Mouse (Mus musculus) limb, embryonic 10.5 days (tissue): ENCODE measurements around the gene Rad51b. TPM values are rescaled to one million over a fixed set of nuclear protein-coding genes. Genes with fewer than 3 reads are reported as not detected.
A peak's percentile ranks its signal among the peaks of the same experiment; 100 is the strongest.

Source experiments
- DNase-seq: peaks from one replicate; pipeline ENCODE4 v3.0.0-alpha.2; 2017; ENCODE audit warnings: low spot score
- H3K27ac ChIP-seq: fragments of 300-500 bp; sonication (generic); 2 replicates; pipeline ENCODE4 v1.5.1; 2016; ENCODE audit warnings: mild to moderate bottlenecking
- H3K27me3 ChIP-seq: fragments of 300-500 bp; sonication (generic); 2 replicates; pipeline ENCODE4 v1.6.1; 2016; ENCODE audit warnings: low read depth, mild to moderate bottlenecking; ENCODE audit not compliant: poor library complexity, severe bottlenecking
- H3K36me3 ChIP-seq: fragments of 300-500 bp; sonication (generic); 2 replicates; pipeline ENCODE4 v1.6.1; 2016; ENCODE audit warnings: mild to moderate bottlenecking, moderate library complexity
- H3K4me1 ChIP-seq: fragments of 300-500 bp; sonication (generic); 2 replicates; pipeline ENCODE4 v1.6.1; 2016
- H3K4me3 ChIP-seq: fragments of 300-500 bp; sonication (generic); 2 replicates; pipeline ENCODE4 v1.5.1; 2016; ENCODE audit warnings: mild to moderate bottlenecking, moderate library complexity
- H3K9me3 ChIP-seq: fragments of 300-500 bp; sonication (generic); replicated peaks from 2 replicates; pipeline ENCODE4 v1.6.1; 2016; ENCODE audit warnings: mild to moderate bottlenecking
- WGBS: fragments of 180-500 bp; shearing (Covaris S2); methylation state at CpG from one replicate; pipeline ENCODE4 v1.1.7; 2016; 5-methylcytosine and 5-hydroxymethylcytosine counted together
- polyA plus RNA-seq: library from polyadenylated mRNA; unstranded; fragments of >200 nt; fragmentation: Nextera tagmentation; extraction: Ambion mirVana; gene quantifications from 2 replicates; pipeline ENCODE4 v1.2.1, GENCODE M21; 2016

Rad51b gene
- polyA plus RNA-seq, 1 experiment from 2014 or later, result 7.4 TPM

DNA sequence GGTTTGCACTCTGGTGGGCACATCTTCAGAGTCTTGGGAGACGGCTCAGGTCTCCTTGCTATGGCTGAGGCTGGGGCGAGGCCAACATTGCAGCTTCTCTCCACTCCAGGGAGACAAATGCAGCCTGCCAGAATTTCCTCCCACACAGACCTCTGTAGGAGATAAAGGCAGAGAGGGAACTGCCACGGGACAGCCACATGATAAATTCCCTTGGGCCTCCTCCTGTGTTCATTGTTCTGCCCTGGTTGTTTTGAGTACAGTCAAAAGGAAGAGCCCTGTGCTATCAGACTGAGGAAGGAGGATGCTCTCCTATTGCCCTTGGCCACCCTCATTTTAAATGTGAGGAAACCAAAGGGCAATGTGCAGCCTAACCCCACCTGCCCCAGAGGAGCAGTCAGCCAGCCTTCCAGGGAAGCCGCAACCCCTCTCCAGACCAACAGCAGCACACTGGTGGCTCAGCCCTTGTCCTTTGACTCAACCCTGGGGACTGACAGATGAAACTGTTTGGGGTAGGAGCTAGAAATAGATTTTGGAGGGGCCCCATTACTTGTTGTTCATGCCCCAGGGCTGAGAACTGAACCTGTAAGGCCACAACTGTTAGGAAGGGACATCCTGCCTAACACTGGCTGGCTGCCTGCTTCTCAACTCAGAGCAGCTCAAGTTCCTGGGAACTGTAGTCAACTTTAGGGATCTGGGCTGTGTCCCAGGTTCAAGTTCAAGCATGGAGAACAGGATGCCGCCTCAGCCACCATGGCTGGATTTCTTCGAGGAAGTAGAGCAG lies 541.3 kb downstream of the Rad51b start:
- no peaks in the 10 kb centered on the region for H3K36me3 ChIP-seq
- 65% methylated on average over 6 of the region's 6 CpGs for WGBS
- no peak for DNase-seq

DNA sequence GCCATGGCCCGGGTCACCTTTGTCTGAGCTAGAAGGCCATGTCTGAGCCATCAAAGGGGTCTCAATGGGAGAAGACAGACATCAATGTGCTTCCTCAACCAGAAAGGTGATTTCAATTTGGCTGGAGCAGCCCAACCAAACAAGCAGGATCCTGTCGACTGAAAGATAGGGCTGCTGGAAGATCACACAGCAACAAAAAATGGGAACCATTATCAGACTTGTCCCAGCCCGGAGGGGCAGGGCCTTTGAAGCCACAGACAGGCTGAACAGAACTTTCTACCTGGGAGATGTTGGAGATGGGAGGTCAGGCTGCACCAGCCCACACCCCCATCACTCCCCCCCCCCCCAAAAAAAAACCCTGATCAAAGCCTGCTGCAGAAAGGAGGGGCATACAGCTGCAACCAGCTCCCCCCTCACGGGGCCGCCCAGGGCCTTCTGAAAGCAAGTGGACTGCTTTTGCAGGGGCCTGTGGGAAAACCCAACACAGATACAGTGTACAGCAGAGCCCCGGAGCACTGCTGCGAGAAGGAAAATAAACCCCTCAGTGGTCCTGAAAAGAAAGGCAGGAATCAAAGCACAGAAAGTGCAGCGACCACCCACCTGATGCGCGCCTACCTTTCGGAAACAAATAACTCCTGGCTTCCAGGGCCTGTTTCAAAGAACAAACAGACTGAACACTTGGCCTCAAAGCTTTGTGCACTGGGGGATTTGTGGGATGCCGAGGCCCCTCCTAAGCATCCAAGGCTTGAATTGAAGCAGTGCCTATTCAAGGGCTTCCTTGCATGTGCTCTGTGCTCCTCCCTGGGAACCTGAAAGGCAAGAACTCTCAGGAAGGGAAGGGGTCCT lies 542.2 kb downstream of the Rad51b start:
- H3K27ac ChIP-seq, result peak overlapping the region; percentile 80
- peaks cover 72% of the 10 kb centered on the region for H3K4me1 ChIP-seq
- WGBS, result 77% methylated on average over 12 of the region's 12 CpGs
- H3K27me3 ChIP-seq, result no peaks in the 10 kb centered on the region
- no peaks in the 10 kb centered on the region for H3K9me3 ChIP-seq
- no peaks in the 10 kb centered on the region for H3K36me3 ChIP-seq
- no peak overlapping the region for H3K4me3 ChIP-seq
- DNase-seq, result no peak

More for the DNA sequence above, 541.3 kb downstream of the Rad51b start:
- H3K27ac ChIP-seq, result peak overlapping the region; percentile 80
- no peaks in the 10 kb centered on the region for H3K9me3 ChIP-seq
- no peaks in the 10 kb centered on the region for H3K27me3 ChIP-seq
- H3K4me1 ChIP-seq, result peaks cover 66% of the 10 kb centered on the region
- H3K4me3 ChIP-seq, result no peak overlapping the region

DNA sequence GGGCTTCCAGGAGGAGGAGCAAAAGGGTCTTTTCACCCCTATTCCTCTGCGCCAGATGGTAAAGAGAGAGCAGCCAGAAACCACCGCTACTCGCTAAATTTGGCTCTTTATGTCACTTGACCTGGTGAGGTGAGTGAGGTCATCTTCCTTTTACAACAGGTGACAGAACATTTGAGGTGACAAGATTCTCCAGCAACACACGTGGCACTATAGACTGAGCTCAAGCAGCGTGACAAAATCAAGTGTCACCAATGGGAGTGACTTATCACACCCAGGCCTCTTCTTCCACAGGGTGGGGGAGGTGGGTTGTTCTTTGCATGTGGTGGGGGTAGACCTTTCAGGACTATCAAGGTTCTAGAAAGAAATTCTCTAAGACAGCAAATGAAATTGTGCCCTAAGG lies 543.4 kb downstream of the Rad51b start:
- Histone ChIP-seq H3K4me1 (peaks cover 82% of the 10 kb centered on the region), H3K36me3 (no peaks in the 10 kb centered on the region), H3K27me3 (no peaks in the 10 kb centered on the region), H3K9me3 (no peaks in the 10 kb centered on the region), H3K27ac (peak overlapping the region; percentile 80), H3K4me3 (no peak overlapping the region)
- 46% methylated on average over 5 of the region's 5 CpGs for WGBS
- no peak for DNase-seq

DNA sequence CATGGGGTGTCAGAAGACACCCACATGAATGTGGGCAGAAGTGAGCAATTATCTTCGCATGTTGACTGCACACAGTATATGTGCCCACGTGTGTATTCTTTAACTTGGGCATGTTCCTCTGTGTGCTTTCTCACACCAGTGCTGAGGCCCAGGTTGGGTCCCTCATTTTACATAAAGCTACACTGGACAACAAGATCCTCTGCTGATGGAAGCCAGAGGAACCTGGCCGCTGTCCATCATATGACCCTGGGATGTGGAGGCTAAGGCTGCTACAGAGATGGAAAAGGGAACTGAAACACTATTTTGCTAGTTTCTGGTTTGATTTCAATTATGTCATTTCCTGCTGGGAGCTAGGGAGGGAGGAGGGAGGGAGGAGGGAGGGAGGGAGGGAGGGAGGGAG lies 544.2 kb downstream of the Rad51b start:
- Histone ChIP-seq H3K4me3 (no peak overlapping the region), H3K9me3 (no peaks in the 10 kb centered on the region), H3K4me1 (peaks cover 90% of the 10 kb centered on the region), H3K27me3 (no peaks in the 10 kb centered on the region), H3K27ac (peak overlapping the region; percentile 80), H3K36me3 (no peaks in the 10 kb centered on the region)
- 85% methylated on average over 3 of the region's 3 CpGs for WGBS
- DNase-seq, result no peak

DNA sequence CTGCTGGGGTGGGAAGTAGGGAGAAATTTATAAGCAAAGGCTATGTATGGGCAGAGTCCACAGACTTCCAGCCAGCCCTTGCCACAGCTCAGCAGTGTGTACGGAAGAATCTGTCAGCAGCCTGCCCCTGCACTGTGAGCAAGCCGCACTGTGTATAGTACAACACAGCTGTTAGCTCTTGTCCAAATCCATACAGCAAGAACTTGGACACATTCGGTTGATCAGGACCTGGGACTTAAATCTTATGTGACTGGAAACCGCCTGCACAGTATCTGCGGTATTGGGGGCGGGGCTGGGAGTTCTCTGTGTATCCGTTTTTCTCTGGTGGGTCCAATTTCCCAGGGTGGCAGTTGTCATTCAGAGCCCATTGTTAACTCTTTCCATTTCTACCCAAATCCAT lies 545.2 kb downstream of the Rad51b start:
- 51% methylated on average over 7 of the region's 7 CpGs for WGBS
- Histone ChIP-seq H3K4me1 (peaks cover 99% of the 10 kb centered on the region), H3K36me3 (no peaks in the 10 kb centered on the region), H3K9me3 (no peaks in the 10 kb centered on the region), H3K4me3 (no peak overlapping the region), H3K27me3 (no peaks in the 10 kb centered on the region), H3K27ac (peak overlapping the region; percentile 80)
- no peak for DNase-seq

DNA sequence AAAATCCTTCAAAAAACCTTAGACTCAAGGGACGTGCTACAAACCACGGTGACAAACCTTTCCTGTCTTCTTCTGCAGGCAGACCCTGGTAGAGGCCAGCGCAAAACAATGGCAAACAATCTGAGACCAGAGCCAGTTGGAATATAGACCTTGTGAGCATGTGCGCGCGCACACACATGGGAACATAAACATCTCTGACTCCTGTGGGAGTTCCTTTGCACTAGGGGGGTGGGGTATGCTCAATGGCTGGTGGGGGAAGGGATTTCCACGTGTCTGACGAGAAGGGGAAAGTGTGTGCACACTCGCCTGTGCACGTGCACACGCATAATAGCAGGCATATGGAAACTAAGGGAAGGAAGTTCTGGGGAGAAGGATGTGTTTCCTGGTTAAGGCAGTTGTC lies 545.9 kb downstream of the Rad51b start:
- no peak for DNase-seq
- 80% methylated on average over 11 of the region's 11 CpGs for WGBS
- Histone ChIP-seq H3K27ac (peak overlapping the region; percentile 80), H3K36me3 (no peaks in the 10 kb centered on the region), H3K4me3 (no peak overlapping the region), H3K27me3 (no peaks in the 10 kb centered on the region), H3K9me3 (no peaks in the 10 kb centered on the region), H3K4me1 (peaks cover 100% of the 10 kb centered on the region)

DNA sequence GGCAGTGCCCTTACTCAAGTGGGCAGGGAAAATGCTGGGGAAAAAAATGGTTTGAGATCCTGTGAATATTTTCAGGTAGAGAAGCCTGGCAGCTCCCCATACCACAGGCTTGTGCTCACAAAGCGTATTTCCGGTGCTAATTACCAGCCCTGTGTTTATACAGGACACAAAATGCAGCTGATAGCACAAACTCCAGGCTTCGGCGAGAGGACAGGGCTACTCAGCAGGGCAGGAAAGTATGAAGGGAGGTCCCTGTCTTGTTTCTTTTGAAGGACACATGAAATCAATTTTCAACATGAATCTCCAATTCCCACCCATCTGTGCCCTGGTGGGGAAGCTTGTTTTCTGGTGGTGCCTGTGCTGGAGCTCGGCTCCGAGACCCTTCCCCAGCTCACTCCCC lies 546.4 kb downstream of the Rad51b start:
- DNase-seq, result no peak
- Histone ChIP-seq H3K36me3 (no peaks in the 10 kb centered on the region), H3K9me3 (no peaks in the 10 kb centered on the region), H3K4me1 (peaks cover 100% of the 10 kb centered on the region), H3K4me3 (no peak overlapping the region), H3K27ac (peak overlapping the region; percentile 80), H3K27me3 (no peaks in the 10 kb centered on the region)
- WGBS, result 53% methylated on average over 6 of the region's 6 CpGs

DNA sequence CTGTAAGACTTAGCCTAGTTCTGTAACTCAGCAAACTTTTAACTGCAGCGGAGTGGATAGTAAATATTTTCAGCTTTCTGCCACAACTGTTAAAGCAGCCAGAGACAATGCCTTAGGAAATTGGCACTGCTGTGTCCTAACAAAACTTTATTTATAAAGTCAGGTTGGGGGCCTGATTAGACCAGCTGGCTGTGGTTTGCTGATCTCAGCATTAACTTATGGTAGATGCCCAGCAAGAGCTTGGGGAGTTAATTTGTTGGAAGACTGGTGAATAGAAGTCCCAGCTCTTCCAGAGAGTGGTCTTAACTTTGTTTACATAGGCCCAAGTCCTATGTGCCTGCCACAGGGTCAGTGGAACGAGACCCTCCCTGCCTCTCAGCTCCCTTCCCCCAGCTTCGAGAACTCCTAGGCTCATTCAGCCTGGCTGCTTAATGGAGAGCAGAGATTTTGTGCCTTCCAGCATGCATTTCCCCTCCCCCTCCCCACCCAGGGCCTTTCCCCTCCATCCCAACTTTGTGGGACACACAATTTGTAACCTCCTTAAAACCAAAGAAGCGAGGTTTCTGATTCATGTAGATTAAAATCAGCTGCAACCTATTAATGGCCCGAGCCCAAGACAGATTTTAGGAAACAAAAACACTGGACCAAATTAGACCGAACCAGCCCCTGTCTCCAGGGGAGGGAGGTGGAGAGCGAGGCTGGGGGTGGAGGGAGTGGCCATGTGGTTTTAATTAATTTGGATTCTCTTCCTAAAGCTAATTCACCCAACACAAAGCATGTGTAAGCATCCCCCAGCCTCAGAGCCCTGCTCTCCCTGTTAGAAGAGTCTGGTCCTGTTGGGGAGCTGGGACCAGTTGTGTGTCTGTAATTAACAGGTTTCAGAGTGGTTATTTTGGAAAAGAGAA lies 549.4 kb downstream of the Rad51b start:
- 16% methylated on average over 7 of the region's 7 CpGs for WGBS
- Histone ChIP-seq H3K4me3 (no peak overlapping the region), H3K4me1 (peaks cover 96% of the 10 kb centered on the region), H3K27me3 (no peaks in the 10 kb centered on the region), H3K36me3 (no peaks in the 10 kb centered on the region), H3K9me3 (no peaks in the 10 kb centered on the region), H3K27ac (peak overlapping the region; percentile 80)
- peak; percentile 80 for DNase-seq

DNA sequence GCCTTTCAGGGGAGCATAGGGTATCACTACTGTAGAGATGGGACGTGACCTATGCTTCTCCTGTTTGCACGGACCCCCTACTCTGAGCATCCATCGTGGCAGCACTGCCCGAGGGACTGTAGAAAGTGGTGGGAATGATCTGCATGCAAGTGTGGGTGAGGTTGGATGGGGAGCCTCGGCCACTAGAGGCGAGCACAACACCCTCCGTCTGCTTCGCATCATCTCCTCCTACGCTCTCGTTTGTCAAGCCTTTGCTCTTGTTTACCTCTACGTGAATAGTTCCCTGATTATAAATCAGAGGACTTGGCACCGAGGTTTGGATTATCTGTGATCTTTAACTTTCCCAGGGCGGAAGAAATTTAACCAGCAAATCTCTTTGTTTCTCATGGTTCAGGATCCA lies 551.5 kb downstream of the Rad51b start:
- Histone ChIP-seq H3K27ac (peak overlapping the region; percentile 80), H3K36me3 (0 out of 2 replicates have a peak, but pooled peaks cover 4% of the 10 kb centered on the region)

DNA sequence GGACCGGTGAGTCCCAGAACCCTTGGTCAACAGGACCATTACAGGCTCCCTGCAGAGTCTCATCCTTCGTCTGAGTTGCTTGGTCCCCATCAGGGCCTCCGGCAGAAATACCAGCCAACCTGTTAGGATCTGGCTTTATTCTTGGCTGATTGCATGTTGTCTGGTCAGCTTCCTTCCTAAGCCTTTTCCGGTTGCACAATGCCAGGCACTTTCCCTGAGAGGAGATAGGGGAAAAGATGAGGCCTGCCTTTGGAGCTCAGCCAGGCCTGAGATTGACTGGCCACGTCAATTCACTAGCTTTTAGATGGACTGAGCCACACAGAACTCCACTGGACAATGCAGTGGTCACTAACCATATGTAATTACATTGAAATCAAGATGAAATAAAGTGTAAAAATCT lies 552.9 kb downstream of the Rad51b start:
- Histone ChIP-seq H3K27me3 (no peaks in the 10 kb centered on the region), H3K9me3 (no peaks in the 10 kb centered on the region), H3K36me3 (0 out of 2 replicates have a peak, but pooled peaks cover 4% of the 10 kb centered on the region), H3K27ac (peak overlapping the region; percentile 80; the same call in 1 of the 2 replicates), H3K4me1 (peaks cover 82% of the 10 kb centered on the region), H3K4me3 (no peak overlapping the region)
- DNase-seq, result no peak
- WGBS, result 79% methylated on average over 5 of the region's 5 CpGs

More for the DNA sequence above, 551.5 kb downstream of the Rad51b start:
- 32% methylated on average over 13 of the region's 13 CpGs for WGBS
- Histone ChIP-seq H3K9me3 (no peaks in the 10 kb centered on the region), H3K27me3 (no peaks in the 10 kb centered on the region), H3K4me3 (no peak overlapping the region), H3K4me1 (peaks cover 83% of the 10 kb centered on the region)
- DNase-seq, result no peak

DNA sequence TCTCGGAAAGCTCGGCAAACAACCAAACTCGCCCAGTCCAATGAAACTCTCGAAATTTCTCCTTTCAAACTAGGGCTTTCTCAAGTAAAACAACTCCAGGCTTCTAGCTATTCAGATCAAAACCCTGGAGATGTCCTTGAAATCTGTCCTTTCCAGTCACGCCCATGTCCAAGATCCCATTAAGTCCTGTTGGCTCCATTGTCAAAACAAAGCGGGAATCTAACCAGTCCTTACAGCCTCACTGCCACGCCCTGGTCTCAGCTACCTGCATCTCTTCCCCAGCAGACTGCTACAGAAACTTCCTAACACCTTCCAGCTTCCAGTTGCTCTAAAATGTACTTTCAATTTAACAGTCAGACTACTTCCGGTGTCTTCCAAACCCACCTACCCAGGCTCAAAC lies 554.8 kb downstream of the Rad51b start:
- Histone ChIP-seq H3K9me3 (no peaks in the 10 kb centered on the region), H3K4me3 (no peak overlapping the region), H3K36me3 (0 out of 2 replicates have a peak, but pooled peaks cover 4% of the 10 kb centered on the region), H3K4me1 (peaks cover 82% of the 10 kb centered on the region), H3K27ac (peak overlapping the region; percentile 53), H3K27me3 (no peaks in the 10 kb centered on the region)
- no peak for DNase-seq
- 94% methylated on average over 8 of the region's 8 CpGs for WGBS

DNA sequence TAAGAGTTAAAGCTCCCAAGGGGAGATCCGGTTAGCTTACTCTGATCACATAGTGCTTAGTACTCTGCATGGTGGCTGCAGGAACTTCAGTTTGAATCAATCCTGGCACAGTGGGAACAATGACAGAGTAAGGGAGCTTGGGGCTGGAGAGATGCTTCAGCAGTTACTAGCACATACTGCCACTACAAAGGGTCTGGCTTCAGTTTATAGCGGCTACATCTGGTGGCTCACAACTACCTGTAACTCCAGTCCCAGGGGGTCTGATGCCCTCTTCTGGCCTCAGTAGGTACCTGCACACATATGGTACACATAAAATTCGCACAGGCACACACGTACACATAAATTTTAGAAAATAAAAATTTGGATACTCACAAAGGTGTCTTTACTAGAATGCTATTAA lies 555.5 kb downstream of the Rad51b start:
- Histone ChIP-seq H3K27me3 (no peaks in the 10 kb centered on the region), H3K4me1 (peaks cover 79% of the 10 kb centered on the region), H3K4me3 (no peak overlapping the region), H3K27ac (no peak overlapping the region), H3K36me3 (0 out of 2 replicates have a peak, but pooled peaks cover 4% of the 10 kb centered on the region), H3K9me3 (no peaks in the 10 kb centered on the region)
- 93% methylated on average over 4 of the region's 4 CpGs for WGBS
- DNase-seq, result no peak
